Mouse (Mus musculus) CH12.LX (cell line): ENCODE measurements at regions not wholly inside any gene's neighbourhood (a gene's known extent, or its start where the extent isn't known, plus 50 kb on each side); places are given as distances from the start of the nearest gene placed in this dataset.

ENCODE experiments used
- DNase-seq: peaks from one replicate; pipeline ENCODE4 v3.0.0-alpha.2; 2013; ENCODE audit errors: extremely low read depth
- H3K27ac ChIP-seq: 2 replicates; pipeline ENCODE4 v1.5.1; 2012; ENCODE audit warnings: low read depth, mild to moderate bottlenecking, control low read depth, moderate library complexity; ENCODE audit not compliant: insufficient read depth
- H3K27me3 ChIP-seq: replicated peaks from 2 replicates; pipeline ENCODE3; 2012; ENCODE audit warnings: inconsistent platforms
- H3K36me3 ChIP-seq, 2 experiments: replicated peaks in 1 of 2; 2 replicates each; pipeline versions ENCODE3 to v1.6.1; 2012; ENCODE audit warnings: inconsistent platforms in 1 of 2, low read length in 1 of 2, mild to moderate bottlenecking in 1 of 2, mixed read lengths in 1 of 2, moderate library complexity in 1 of 2; ENCODE audit not compliant: control insufficient read depth in 1 of 2, insufficient read depth in 1 of 2
- H3K4me1 ChIP-seq, 2 experiments: 2 replicates each; pipeline ENCODE4 v1.6.1; 2012; ENCODE audit warnings: inconsistent platforms in 1 of 2, moderate library complexity in 1 of 2; ENCODE audit not compliant: insufficient read depth in 2 of 2, control insufficient read depth in 1 of 2
- H3K4me2 ChIP-seq: 2 replicates; pipeline ENCODE4 v1.6.1; 2012; ENCODE audit warnings: low read depth, mild to moderate bottlenecking, control low read depth; ENCODE audit not compliant: poor library complexity, insufficient read depth, severe bottlenecking
- H3K4me3 ChIP-seq, 3 experiments: fragments of 150-350 bp in 1 of 3; sonication (generic) in 1 of 3; replicated peaks in 1 of 3; 2 replicates each; pipeline versions ENCODE3 to v1.5.1; 2011 to 2012; ENCODE audit warnings: low read depth in 2 of 3, low read length in 2 of 3, mild to moderate bottlenecking in 2 of 3, moderate library complexity in 2 of 3, control low read depth in 1 of 3, improper control_type of control experiment in 1 of 3, inconsistent platforms in 1 of 3, mixed read lengths in 1 of 3; ENCODE audit not compliant: poor library complexity in 1 of 3
- H3K79me2 ChIP-seq: replicated peaks from 2 replicates; pipeline ENCODE4 v1.6.1; 2012; ENCODE audit warnings: mild to moderate bottlenecking, moderate library complexity; ENCODE audit not compliant: control insufficient read depth, poor library complexity, insufficient read depth, severe bottlenecking; ENCODE audit errors: extremely low read depth
- H3K9ac ChIP-seq: 2 replicates; pipeline ENCODE4 v1.6.1; 2012; ENCODE audit warnings: low read depth, mild to moderate bottlenecking, control low read depth, moderate library complexity; ENCODE audit not compliant: insufficient read depth
- H3K9me3 ChIP-seq: replicated peaks from 2 replicates; pipeline ENCODE3; 2012; ENCODE audit warnings: low read length, inconsistent platforms, mixed read lengths
- CTCF ChIP-seq, 2 experiments: IDR thresholded peaks in 1 of 2; conservative IDR thresholded peaks in 1 of 2; 2 replicates each; pipeline ENCODE4 v1.5.1; 2011 to 2012; ENCODE audit warnings: low read depth in 2 of 2, low read length in 2 of 2, improper control_type of control experiment in 1 of 2, inconsistent platforms in 1 of 2, mild to moderate bottlenecking in 1 of 2, moderate library complexity in 1 of 2
- ETS1 ChIP-seq: conservative IDR thresholded peaks from 2 replicates; pipeline ENCODE4 v1.6.1; 2012; ENCODE audit warnings: low read depth, mild to moderate bottlenecking, inconsistent platforms, low read length, improper control_type of control experiment, moderate library complexity
- HCFC1 ChIP-seq: IDR thresholded peaks from 2 replicates; pipeline ENCODE4 v1.6.1; 2012; ENCODE audit warnings: low read depth, mild to moderate bottlenecking, inconsistent platforms, low read length, improper control_type of control experiment
- IRF4 ChIP-seq: IDR thresholded peaks from 2 replicates; pipeline ENCODE4 v1.6.1; 2014; ENCODE audit warnings: low read depth, mild to moderate bottlenecking, inconsistent platforms, low read length, improper control_type of control experiment
- KAT2A ChIP-seq: IDR thresholded peaks from 2 replicates; pipeline ENCODE4 v1.6.1; 2012; ENCODE audit warnings: low read length, improper control_type of control experiment, inconsistent platforms; ENCODE audit not compliant: insufficient replicate concordance
- MAFK ChIP-seq: IDR thresholded peaks from 2 replicates; pipeline ENCODE4 v1.6.1; 2011; ENCODE audit warnings: low read length, improper control_type of control experiment; ENCODE audit not compliant: insufficient replicate concordance
- MXI1 ChIP-seq: IDR thresholded peaks from 2 replicates; pipeline ENCODE4 v1.6.1; 2011; ENCODE audit warnings: mild to moderate bottlenecking, low read depth, low read length, improper control_type of control experiment
- PAX5 ChIP-seq: IDR thresholded peaks from 2 replicates; pipeline ENCODE4 v1.6.1; 2012; ENCODE audit warnings: low read length, inconsistent platforms, mixed read lengths
- RAD21 ChIP-seq: IDR thresholded peaks from 2 replicates; pipeline ENCODE4 v1.6.1; 2011; ENCODE audit warnings: low read depth, mild to moderate bottlenecking, low read length, improper control_type of control experiment, moderate library complexity
- SMC3 ChIP-seq: IDR thresholded peaks from 2 replicates; pipeline ENCODE4 v1.6.1; 2011; ENCODE audit warnings: low read depth, low read length, improper control_type of control experiment
- dilution Hi-C: fragments of 300-500 bp; cut with MboI; formaldehyde crosslinking; loops from 2 replicates; pipeline ENCODE4 v1.14.3; 2020; ENCODE audit warnings: low sequenced_read_pairs; ENCODE audit not compliant: extremely low pct_unique_long_range_greater_than_20kb, extremely low pct_ligation_motif_present
- in situ Hi-C: fragments of 300-500 bp; cut with MboI; formaldehyde crosslinking; loops from 3 replicates; pipeline ENCODE4 v1.14.3; 2019; ENCODE audit warnings: low sequenced_read_pairs, low pct_ligation_motif_present, low pct_unique_long_range_greater_than_20kb, mixed read lengths

GRCm38 (mm10) chr6:35746034-35746433, 206.3 kb upstream of the Mtpn start:
- DNase-seq: peak; percentile 12
- peak; percentile 56 for TF ChIP-seq RAD21
- no peak for TF ChIP-seq MXI1
- TF ChIP-seq SMC3: peak; percentile 49
- TF ChIP-seq PAX5: no peak
- TF ChIP-seq CTCF (conservative IDR thresholded peaks at IDR 0.05 in 1 of 2, IDR thresholded peaks at IDR 0.05 in 1 of 2; ENCODE audit: low read depth in 2 of 2, low read length in 2 of 2): peak; percentile 17 to 62; a peak in 2 of 4 replicates
- no peak overlapping the region for H3K4me2 ChIP-seq
- dilution Hi-C loops (no loop called here), in situ Hi-C loops (no loop called here)
- H3K36me3 ChIP-seq: no peaks in the 10 kb centered on the region
- no peaks in the 10 kb centered on the region for H3K79me2 ChIP-seq
- H3K4me1 ChIP-seq: no peaks in the 10 kb centered on the region
- H3K9ac ChIP-seq: no peak overlapping the region
- no peak overlapping the region for H3K27ac ChIP-seq
- H3K9me3 ChIP-seq: no peaks in the 10 kb centered on the region
- H3K4me3 ChIP-seq: no peak overlapping the region
- H3K27me3 ChIP-seq: no peaks in the 10 kb centered on the region

DNA sequence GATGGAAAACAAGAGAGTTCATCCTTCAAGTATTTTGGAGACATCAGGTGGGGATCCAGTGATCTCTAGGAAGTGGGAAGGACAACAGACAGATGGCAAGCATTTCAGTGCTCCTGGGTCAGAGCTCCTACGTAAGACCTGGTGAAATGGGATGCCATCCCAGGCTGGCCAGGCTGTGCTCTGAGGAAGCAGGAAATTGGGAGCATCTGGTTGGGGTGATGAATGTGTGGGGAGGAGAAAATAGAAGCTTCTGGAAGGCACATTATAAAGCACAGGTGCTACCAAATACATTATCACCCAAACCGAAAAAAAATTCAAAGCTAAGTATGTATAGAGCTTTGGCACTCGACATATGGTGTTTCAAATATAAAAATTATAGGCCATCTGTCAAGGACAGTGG, 165.9 kb upstream of the Mtpn start:
- H3K4me2 ChIP-seq: no peak overlapping the region
- no peaks in the 10 kb centered on the region for H3K4me1 ChIP-seq
- H3K4me3 ChIP-seq: no peak overlapping the region
- DNase-seq: no peak
- H3K27me3 ChIP-seq: no peaks in the 10 kb centered on the region
- no peak overlapping the region for H3K9ac ChIP-seq
- no peaks in the 10 kb centered on the region for H3K79me2 ChIP-seq
- H3K27ac ChIP-seq: no peak overlapping the region
- TF ChIP-seq HCFC1 (no peak), PAX5 (no peak), KAT2A (no peak), IRF4 (no peak), ETS1 (no peak)
- no peaks in the 10 kb centered on the region for H3K36me3 ChIP-seq
- H3K9me3 ChIP-seq: no peaks in the 10 kb centered on the region
- in situ Hi-C loops: no loop called here
- dilution Hi-C loops: no loop called here

GRCm38 (mm10) chr6:35667062-35667461, 127.4 kb upstream of the Mtpn start:
- Histone ChIP-seq H3K36me3 (no peaks in the 10 kb centered on the region), H3K4me2 (no peak overlapping the region), H3K27ac (no peak overlapping the region), H3K4me3 (no peak overlapping the region), H3K27me3 (no peaks in the 10 kb centered on the region), H3K79me2 (no peaks in the 10 kb centered on the region), H3K4me1 (no peaks in the 10 kb centered on the region), H3K9ac (no peak overlapping the region)
- dilution Hi-C loops: no loop called here
- no peak for DNase-seq
- TF ChIP-seq SMC3: no peak
- peak; percentile 85; the same call in 1 of the 2 replicates for TF ChIP-seq MAFK
- TF ChIP-seq, all 38 proteins: peak for 1
- in situ Hi-C loops: no loop called here
- peaks cover 2% of the 10 kb centered on the region for H3K9me3 ChIP-seq
